Mouse (Mus musculus) right cerebral cortex, postnatal 25 days (tissue): ENCODE results near the gene Evc.

ENCODE experiments used
- DNase-seq: peaks from one replicate; pipeline ENCODE4 v3.0.0; 2022

Gene Evc

DNA sequence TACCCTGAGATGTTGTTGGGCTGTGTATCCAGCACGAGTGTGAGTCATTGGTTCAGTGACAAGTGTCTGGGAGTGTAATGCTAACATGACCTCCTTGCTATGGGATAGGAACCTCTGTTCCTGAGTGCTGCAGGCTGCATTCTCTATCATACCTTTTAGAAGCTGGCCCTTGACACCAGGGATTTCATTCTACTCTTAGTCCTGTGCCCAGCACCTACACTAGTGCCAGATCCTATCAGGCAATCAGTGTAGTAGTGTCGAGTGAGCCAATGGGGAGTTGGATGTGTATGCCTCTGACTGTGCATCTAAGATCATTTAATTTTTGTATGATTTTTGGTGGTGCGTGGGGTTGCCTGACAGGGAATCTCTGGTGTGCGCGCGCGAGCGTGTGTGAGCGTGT, 95.5 kb downstream of the Evc start:
- no peak for DNase-seq

DNA sequence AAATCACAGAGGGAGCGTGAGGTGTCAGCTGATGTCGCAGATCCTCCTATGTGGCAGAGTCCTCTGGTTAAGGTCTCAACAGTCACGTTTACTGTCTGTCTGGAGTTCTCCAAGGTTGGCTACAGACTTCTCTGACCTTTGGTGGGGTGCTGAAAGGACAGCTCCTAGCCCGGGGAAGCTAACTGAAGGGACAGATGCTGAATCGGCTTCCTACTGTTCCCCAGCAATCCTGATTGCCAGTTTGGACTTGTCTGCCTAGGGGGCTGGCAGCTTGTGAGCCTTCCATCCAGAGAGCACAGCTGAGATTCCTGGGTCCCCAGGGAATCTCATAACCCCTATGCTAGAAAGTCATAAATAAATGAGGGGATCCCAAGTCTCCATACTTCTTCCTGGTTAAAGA, 96.1 kb downstream of the Evc start:
- DNase-seq: no peak
